Mouse (Mus musculus): ENCODE measurements at regions not wholly inside any gene's neighbourhood (a gene's known extent, or its start where the extent isn't known, plus 50 kb on each side); places are given as distances from the start of the nearest gene placed in this dataset.
"Not testable (repeated sequence)": the region's sequence is repeated elsewhere in the genome, so short reads cannot be mapped to it uniquely, and the experiment has no call there.

DNA sequence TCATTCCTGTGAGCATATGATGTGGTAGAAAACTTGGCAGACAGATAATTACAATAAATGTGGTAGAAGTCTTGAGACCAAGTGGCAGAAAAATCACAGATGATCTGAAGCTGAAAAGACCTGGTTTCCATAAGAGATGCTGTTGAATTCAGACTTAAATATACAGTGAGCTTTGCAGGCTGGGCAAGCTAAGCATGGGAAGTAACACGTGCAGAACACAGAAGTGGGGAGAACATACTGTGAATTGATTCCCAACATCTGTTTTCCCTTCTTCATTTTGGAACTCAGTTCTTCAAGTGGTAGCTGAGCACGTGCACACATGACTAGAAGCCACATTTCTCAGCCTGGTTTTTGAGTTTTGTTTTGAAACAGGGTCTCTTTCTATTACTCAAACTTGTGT is 157.8 kb downstream of the Mterf1b start:
- no peak for DNase-seq (ENCODE audit: low read depth, low spot score)

GRCm38 (mm10) chr5:4355609-4356224 is 163.6 kb downstream of the Mterf1b start:
- DNase-seq (ENCODE audit: low read depth, low spot score), result no peak

- DNase-seq (ENCODE audit: low read depth, low spot score), result not testable (repeated sequence)
Measured at GRCm38 (mm10) chr5:4356555-4357273, 164.5 kb downstream of the Mterf1b start.

- not testable (repeated sequence) for DNase-seq (ENCODE audit: low read depth, low spot score)
Measured at GRCm38 (mm10) chr5:4361547-4361946, 169.4 kb downstream of the Mterf1b start.

GRCm38 (mm10) chr5:4384719-4385118 is 192.6 kb downstream of the Mterf1b start:
- not testable (repeated sequence) for DNase-seq (ENCODE audit: low read depth, low spot score)

DNA sequence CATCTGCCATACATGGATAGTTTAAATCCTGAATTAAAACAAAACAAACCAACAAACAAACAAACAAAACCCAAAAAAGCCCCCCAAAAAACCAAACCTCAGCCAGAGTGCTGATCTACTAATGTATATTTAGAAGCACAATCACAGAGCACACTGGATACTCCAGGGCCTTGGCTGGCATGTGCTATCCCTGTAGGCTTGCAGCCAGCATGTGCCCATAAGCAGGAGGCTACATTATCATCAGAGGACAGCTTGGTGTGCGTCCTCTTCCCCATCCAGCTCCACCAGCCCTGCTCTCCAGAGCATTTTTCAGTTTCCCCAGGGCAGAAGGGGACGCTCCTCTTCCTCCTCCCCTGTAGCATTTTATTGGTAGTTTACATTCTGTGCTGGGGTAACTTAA is 198.9 kb downstream of the Mterf1b start:
- DNase-seq (ENCODE audit: low read depth, low spot score), result no peak

GRCm38 (mm10) chr5:4394353-4395052 is 202.3 kb downstream of the Mterf1b start:
- DNase-seq (ENCODE audit: low read depth, low spot score), result not testable (repeated sequence)

DNA sequence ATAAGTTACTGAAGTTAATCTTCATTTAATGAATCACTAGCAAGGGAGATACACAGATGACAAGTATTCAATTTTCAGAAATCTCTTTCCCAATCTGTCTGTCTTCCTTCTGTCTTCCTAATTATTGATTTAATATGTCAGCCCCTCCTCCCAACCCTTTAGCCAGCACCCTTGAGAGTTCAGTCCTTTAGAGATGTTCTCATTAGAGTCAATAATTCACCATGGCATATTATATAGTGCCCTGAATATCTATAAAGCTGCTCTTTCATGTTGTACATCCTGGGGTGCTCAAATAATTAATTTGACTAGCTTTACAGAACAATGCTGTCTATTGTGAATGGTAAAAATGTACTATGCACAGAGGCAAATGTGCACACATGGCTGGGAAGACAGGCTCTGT is 205.9 kb downstream of the Mterf1b start:
- DNase-seq (ENCODE audit: low read depth, low spot score), result no peak

GRCm38 (mm10) chr5:4417761-4418160 is 225.6 kb downstream of the Mterf1b start:
- DNase-seq (ENCODE audit: low read depth, low spot score), result no peak

Measured in retina, postnatal 7 days (tissue).